Mouse (Mus musculus) myocyte (in vitro differentiated cells): Measurements from ENCODE around the gene Atp13a2. TPM values are rescaled to one million over a fixed set of nuclear protein-coding genes. Genes with fewer than 3 reads are reported as not detected.

Experiments
- H3K27me3 ChIP-seq: one replicate; pipeline ENCODE4 v1.6.1; 2011; ENCODE audit not compliant: control insufficient read depth, insufficient read depth, insufficient read length
- H3K36me3 ChIP-seq: one replicate; pipeline ENCODE4 v1.6.1; 2011; ENCODE audit not compliant: control insufficient read depth, insufficient read depth
- H3K4me2 ChIP-seq: one replicate; pipeline ENCODE4 v1.6.1; 2011; ENCODE audit warnings: low read depth, control low read depth
- H3K4me3 ChIP-seq: one replicate; pipeline ENCODE4 v1.5.1; 2011; ENCODE audit warnings: mild to moderate bottlenecking, control low read depth, moderate library complexity
- H3K79me2 ChIP-seq: one replicate; pipeline ENCODE4 v1.6.1; 2011; ENCODE audit not compliant: control insufficient read depth, insufficient read depth
- H3ac ChIP-seq: one replicate; pipeline ENCODE4 v1.6.1; 2011; ENCODE audit not compliant: control insufficient read depth, insufficient read length
- CEBPB ChIP-seq: IDR thresholded peaks from 2 replicates; pipeline ENCODE4 v1.6.1; 2011; ENCODE audit warnings: mild to moderate bottlenecking, moderate library complexity; ENCODE audit not compliant: poor library complexity, insufficient read depth, severe bottlenecking
- E2F4 ChIP-seq: IDR thresholded peaks from one replicate; pipeline ENCODE4 v1.6.1; 2011; ENCODE audit warnings: mild to moderate bottlenecking, control low read depth, moderate library complexity; ENCODE audit not compliant: insufficient read depth
- MAX ChIP-seq: IDR thresholded peaks from one replicate; pipeline ENCODE4 v1.6.1; 2011; ENCODE audit warnings: low read depth, mild to moderate bottlenecking, control low read depth
- MYOD1 ChIP-seq, 3 experiments: IDR thresholded peaks; one replicate each; pipeline ENCODE4 v1.6.1; 2011; ENCODE audit warnings: control low read depth in 2 of 3, low read depth in 2 of 3, mild to moderate bottlenecking in 2 of 3, moderate library complexity in 1 of 3; ENCODE audit not compliant: insufficient read length in 2 of 3, control insufficient read depth in 1 of 3
- MYOG ChIP-seq, 3 experiments: IDR thresholded peaks; one replicate each; pipeline ENCODE4 v1.6.1; 2011; ENCODE audit warnings: control low read depth in 2 of 3, low read depth in 2 of 3, mild to moderate bottlenecking in 2 of 3; ENCODE audit not compliant: insufficient read length in 2 of 3, control insufficient read depth in 1 of 3, insufficient read depth in 1 of 3
- POLR2A ChIP-seq: IDR thresholded peaks from one replicate; pipeline ENCODE4 v1.6.1; 2011; ENCODE audit warnings: low read depth, mild to moderate bottlenecking, control low read depth, moderate library complexity; ENCODE audit not compliant: insufficient read length
- POLR2AphosphoS2 ChIP-seq: IDR thresholded peaks from one replicate; pipeline ENCODE4 v1.6.1; 2011; ENCODE audit warnings: low read depth, control low read depth; ENCODE audit not compliant: insufficient read length
- REST ChIP-seq: IDR thresholded peaks from one replicate; pipeline ENCODE4 v1.6.1; 2011; ENCODE audit warnings: mild to moderate bottlenecking, control low read depth, moderate library complexity; ENCODE audit not compliant: insufficient read depth, insufficient read length
- SRF ChIP-seq: IDR thresholded peaks from one replicate; pipeline ENCODE4 v1.6.1; 2011; ENCODE audit warnings: low read depth; ENCODE audit not compliant: control insufficient read depth, insufficient read length
- TCF12 ChIP-seq: IDR thresholded peaks from one replicate; pipeline ENCODE4 v1.6.1; 2011; ENCODE audit warnings: mild to moderate bottlenecking, control low read depth; ENCODE audit not compliant: poor library complexity, insufficient read depth, severe bottlenecking
- TCF3 ChIP-seq: IDR thresholded peaks from one replicate; pipeline ENCODE4 v1.6.1; 2011; ENCODE audit warnings: low read depth, control low read depth; ENCODE audit not compliant: insufficient read length
- USF1 ChIP-seq: IDR thresholded peaks from one replicate; pipeline ENCODE4 v1.6.1; 2011; ENCODE audit warnings: low read depth, mild to moderate bottlenecking, control low read depth, moderate library complexity
- polyA plus RNA-seq: library from polyadenylated mRNA; unstranded; fragments of >200 nt; fragmentation: generic; extraction: Trizol; gene quantifications from one replicate; pipeline ENCODE4 v1.2.1, GENCODE M21; 2012; ENCODE audit warnings: missing spikeins

Atp13a2 gene
- polyA plus RNA-seq, 1 experiment: 22.0 TPM

- H3K4me3 ChIP-seq: no peak overlapping the region
- no peak overlapping the region for H3K4me2 ChIP-seq
- H3ac ChIP-seq: no peak overlapping the region
- no peaks in the 10 kb centered on the region for H3K36me3 ChIP-seq
- H3K27me3 ChIP-seq: no peaks in the 10 kb centered on the region
- TF ChIP-seq TCF12: no peak
- no peaks in the 10 kb centered on the region for H3K79me2 ChIP-seq
These were observed 65.8 kb downstream of the Atp13a2 start for GRCm38 (mm10) chr4:141052442-141052841.

GRCm38 (mm10) chr4:141053138-141053537, 66.5 kb downstream of the Atp13a2 start:
- no peaks in the 10 kb centered on the region for H3K79me2 ChIP-seq
- no peaks in the 10 kb centered on the region for H3K36me3 ChIP-seq
- H3K4me2 ChIP-seq: no peak overlapping the region
- no peak overlapping the region for H3ac ChIP-seq
- TF ChIP-seq TCF12 (no peak), MAX (no peak), SRF (no peak), POLR2A (no peak), TCF3 (no peak), CEBPB (no peak), USF1 (no peak), REST (no peak), MYOG (IDR thresholded peaks at IDR 0.05; ENCODE audit: control insufficient read depth in 1 of 3, insufficient read depth in 1 of 3, insufficient read length in 2 of 3, low read depth in 2 of 3) (no peak), MYOD1 (IDR thresholded peaks at IDR 0.05; ENCODE audit: control insufficient read depth in 1 of 3, insufficient read length in 2 of 3, low read depth in 2 of 3) (no peak), POLR2AphosphoS2 (no peak), E2F4 (no peak)
- H3K27me3 ChIP-seq: no peaks in the 10 kb centered on the region
- H3K4me3 ChIP-seq: no peak overlapping the region

- no peak overlapping the region for H3K4me3 ChIP-seq
These were observed 67.0 kb downstream of the Atp13a2 start for GRCm38 (mm10) chr4:141053568-141054161.

More at GRCm38 (mm10) chr4:141053568-141054161, 67.0 kb downstream of the Atp13a2 start:
- TF ChIP-seq E2F4: no peak
- TF ChIP-seq MAX: no peak
- no peak for TF ChIP-seq CEBPB
- no peak for TF ChIP-seq POLR2A
- TF ChIP-seq SRF: no peak
- TF ChIP-seq POLR2AphosphoS2: no peak
- TF ChIP-seq USF1: no peak
- no peak for TF ChIP-seq MYOG (IDR thresholded peaks at IDR 0.05; ENCODE audit: control insufficient read depth in 1 of 3, insufficient read depth in 1 of 3, insufficient read length in 2 of 3, low read depth in 2 of 3)
- TF ChIP-seq TCF12: no peak
- TF ChIP-seq REST: no peak
- TF ChIP-seq TCF3: no peak
- no peak for TF ChIP-seq MYOD1 (IDR thresholded peaks at IDR 0.05; ENCODE audit: control insufficient read depth in 1 of 3, insufficient read length in 2 of 3, low read depth in 2 of 3)
- Histone ChIP-seq H3K27me3 (no peaks in the 10 kb centered on the region), H3K36me3 (no peaks in the 10 kb centered on the region), H3ac (no peak overlapping the region), H3K79me2 (no peaks in the 10 kb centered on the region), H3K4me2 (no peak overlapping the region)

Other genes with a start within 250 kb of the Atp13a2 start
- gene Padi6, start 244.2 kb upstream of the Atp13a2 start, polyA plus RNA-seq: 0.20 TPM
- 1.4 TPM for gene Padi4, start 212.6 kb upstream of the Atp13a2 start, polyA plus RNA-seq
- gene Padi3, start 176.2 kb upstream of the Atp13a2 start, polyA plus RNA-seq: 2.8 TPM
- gene Padi1, start 141.1 kb upstream of the Atp13a2 start, polyA plus RNA-seq: 0.06 TPM
- 20.7 TPM for gene Padi2, start 80.5 kb upstream of the Atp13a2 start, polyA plus RNA-seq
- gene Sdhb, start 25.7 kb upstream of the Atp13a2 start, polyA plus RNA-seq: 421 TPM
- 0.53 TPM for gene Mfap2, start 23.5 kb downstream of the Atp13a2 start, polyA plus RNA-seq
- 3.9 TPM for gene Crocc, start 73.7 kb downstream of the Atp13a2 start, polyA plus RNA-seq
- 85.6 TPM for gene Necap2, start 91.5 kb downstream of the Atp13a2 start, polyA plus RNA-seq
- gene Spata21, start 101.5 kb downstream of the Atp13a2 start, polyA plus RNA-seq: not detected
- 107 TPM for gene Szrd1, start 152.9 kb downstream of the Atp13a2 start, polyA plus RNA-seq
- gene Fbxo42, start 161.0 kb downstream of the Atp13a2 start, polyA plus RNA-seq: 13.2 TPM
- gene Rsg1, start 227.1 kb downstream of the Atp13a2 start, polyA plus RNA-seq: 0.78 TPM